Mouse (Mus musculus) frontal cortex, adult (tissue): ENCODE measurements around the gene Fbxw8.

ENCODE experiments used
- ATAC-seq: cut with Nextera tagmentation; 2 replicates; pipeline ENCODE4 v1.9.2; 2017; ENCODE audit warnings: mild to moderate bottlenecking, moderate library complexity, mixed read lengths; ENCODE audit not compliant: low TSS enrichment

The Fbxw8 gene

DNA sequence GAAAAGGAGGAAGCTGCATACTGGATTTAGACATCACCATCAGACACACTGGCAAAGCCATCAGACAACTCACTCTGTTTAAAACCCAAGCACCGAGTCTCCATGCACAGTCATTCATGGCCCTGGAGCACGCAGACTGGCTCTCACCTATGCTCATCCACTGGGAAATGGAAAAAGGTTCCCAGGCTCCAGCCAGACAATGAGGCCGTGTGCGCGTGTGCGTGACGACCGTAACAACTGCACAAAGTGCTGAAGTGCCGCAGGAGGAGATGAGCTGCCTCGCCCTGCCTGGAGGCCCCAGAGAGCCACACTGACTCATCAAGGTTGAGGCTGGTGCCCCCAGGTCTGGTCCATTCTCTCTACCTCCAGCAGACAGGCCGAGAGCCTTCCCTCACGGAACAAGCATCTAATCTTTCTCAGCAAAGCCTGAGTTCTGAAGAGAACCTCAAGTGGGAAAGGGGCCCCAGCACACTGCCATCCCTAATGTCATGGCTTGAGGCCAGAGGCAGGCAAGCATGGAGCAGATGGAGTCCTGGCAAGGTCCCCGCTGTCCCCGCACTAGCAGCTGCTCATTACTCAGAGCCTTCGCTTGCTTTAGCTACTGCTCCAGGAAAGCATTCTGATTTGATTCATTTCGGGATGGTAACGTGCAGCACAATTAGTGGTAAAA, 47.0 kb downstream of the Fbxw8 start:
- peak; percentile 23; the same call in 1 of the 2 replicates for ATAC-seq

DNA sequence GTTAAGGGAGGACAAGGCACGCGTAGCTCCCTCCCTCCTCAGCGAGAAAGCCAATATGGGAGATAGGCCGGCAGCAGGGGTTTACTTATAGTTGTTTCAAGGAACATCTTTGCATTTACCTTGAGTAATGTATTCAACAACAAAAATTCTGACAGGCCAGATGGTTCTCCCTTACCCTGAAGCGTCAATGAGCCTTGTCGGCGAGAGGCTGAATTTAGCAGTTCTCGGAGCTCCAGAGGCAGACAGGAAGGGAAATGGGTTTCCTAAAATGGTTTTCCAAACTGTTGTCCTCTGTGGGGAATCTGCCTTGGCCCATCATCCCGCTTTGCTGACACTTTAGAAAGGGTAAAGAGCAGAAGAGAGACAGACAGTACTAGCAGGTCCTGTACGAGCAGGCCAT, 48.6 kb downstream of the Fbxw8 start:
- peak; percentile 70 for ATAC-seq

DNA sequence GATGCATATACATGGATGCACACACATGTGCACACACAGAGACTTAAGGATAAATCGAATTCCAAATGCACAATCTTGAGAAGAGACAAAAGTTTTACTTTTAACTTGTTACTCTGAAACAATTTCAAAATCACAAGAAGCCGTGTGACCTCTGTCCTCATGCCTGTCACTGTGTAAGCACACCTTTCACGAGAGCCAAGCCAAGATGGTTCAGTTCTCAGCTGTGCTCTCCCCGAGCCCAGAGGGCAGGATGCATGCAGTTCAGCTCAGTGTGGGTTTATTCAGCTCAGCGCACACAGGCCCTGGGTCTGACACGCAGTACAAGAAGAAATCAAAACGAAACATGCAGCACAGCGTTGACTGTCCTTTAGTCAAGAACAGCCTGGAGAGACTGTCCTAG, 49.7 kb downstream of the Fbxw8 start:
- ATAC-seq: no peak

DNA sequence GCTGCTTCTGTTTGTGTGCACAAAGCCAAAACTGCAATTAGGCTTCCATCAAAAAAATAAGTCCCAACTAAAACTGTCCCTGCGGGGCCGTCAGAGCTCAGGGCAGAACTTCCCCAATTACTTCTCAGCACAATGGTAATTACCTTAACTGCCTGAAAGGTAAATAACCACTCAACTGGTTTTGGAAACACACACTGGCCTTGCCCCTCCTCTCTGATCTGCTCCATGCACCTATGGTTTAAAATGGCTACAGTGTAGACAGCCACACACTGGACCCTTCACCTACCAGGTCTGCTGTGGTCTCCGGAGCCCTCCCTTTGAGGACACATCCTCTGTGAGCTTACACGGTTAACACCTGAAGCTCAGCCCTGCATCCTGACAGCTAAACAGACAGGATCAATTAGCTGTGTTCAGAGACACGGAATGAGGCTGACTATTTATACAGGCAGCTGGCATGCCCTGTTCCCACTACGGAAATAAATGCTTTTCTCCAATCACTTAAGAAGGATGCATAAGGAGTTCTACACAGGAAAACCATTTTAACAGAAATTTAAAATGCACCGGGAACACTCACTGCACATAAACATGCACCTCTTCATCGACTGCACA, 55.3 kb downstream of the Fbxw8 start:
- ATAC-seq: no peak

- ATAC-seq: no peak
Measured at GRCm38 (mm10) chr5:118099069-118099869, 56.0 kb downstream of the Fbxw8 start.

GRCm38 (mm10) chr5:118096317-118096716, 58.9 kb downstream of the Fbxw8 start:
- ATAC-seq: peak; percentile 78

GRCm38 (mm10) chr5:118095849-118096248, 59.4 kb downstream of the Fbxw8 start:
- no peak for ATAC-seq

DNA sequence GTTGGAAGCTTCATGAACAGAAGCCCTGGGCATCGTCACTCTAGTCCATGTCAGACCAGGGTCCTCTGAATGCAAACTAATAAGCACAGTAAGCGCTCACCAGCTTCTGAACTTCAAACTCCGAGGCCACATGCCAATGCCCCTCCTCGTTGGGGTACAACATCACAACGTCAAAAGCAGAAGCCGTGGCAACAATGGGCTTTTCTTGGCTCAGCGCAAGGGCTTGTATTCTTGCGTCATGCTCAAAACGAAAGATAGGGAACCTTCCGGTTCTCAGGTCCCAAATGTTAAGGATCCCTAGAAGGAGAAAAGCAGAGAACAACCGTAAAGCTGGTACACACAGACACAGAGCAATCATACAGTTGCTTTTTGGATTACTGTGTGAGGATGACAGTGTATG, 59.8 kb downstream of the Fbxw8 start:
- ATAC-seq: no peak

DNA sequence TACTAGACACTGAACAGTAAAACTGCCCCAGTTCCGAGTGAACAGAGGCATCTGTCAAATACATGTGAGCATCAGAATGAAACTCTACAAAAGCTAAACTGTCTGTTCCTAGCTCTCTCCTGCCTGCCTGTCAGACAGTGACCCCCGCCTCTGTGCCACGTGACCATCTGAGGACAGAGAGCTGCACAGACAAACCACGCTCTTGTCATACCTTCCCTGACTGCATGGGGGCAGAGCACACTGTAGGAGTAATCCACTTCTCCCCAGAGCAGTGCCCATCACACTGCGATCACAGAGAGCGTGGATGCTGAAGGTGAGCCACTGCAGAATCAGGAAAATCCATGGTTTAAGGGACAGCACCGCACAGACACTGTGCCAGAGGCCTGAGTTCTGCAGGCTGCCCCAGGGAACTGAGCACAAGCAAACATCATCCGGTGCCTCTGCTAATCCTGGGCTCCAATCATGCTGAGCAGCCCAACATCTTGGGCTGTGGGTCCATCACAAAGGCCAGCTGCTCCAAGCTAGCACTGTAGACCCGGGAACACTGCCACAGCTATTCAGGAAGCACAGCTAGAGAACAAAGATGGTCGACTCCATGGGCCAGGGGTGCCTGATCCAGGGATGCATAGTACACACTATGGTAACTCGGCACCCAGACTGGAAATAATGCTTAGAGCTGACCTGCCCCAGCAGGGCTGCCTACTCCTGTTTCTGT, 61.8 kb downstream of the Fbxw8 start:
- peak; percentile 42 for ATAC-seq

DNA sequence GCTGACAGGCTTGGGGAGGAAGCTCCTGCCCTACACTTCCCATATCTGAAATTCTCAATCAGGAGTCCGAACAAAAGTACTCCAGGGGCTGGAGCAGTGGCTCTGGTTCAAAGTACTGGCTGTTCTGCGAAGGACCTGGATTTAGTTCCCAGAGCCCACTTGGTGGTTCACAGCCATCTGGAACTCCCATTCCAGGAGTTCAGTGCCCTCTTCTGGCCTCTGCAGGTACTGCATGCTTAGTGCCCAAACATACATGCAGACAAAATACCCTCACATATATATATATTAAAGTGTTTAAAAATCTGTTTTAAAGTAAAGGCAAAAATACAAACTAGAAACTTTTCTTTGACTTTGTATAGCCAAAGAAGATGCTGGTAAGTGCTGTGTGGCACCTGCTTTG, 64.4 kb downstream of the Fbxw8 start:
- no peak for ATAC-seq

DNA sequence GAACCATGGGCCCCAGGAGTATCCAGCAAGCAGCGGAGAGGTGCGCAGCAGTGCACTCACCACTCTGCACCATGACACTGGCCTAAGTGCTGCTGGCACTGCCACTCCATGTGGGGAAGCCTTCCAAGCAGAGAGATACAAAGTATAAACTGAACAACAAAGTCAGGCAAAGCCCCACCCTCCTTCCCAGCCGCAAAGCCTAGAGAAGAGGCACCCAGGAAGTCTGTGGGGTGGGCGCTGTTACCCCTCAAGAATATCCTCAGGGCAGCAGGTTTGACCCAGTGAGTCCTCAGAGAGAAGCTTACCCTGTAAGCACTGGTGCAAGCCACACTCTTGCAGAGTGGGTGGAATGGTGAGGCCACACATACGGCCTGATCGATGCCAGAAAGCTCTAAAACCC, 65.2 kb downstream of the Fbxw8 start:
- no peak for ATAC-seq

- ATAC-seq: peak; percentile 66
Measured at GRCm38 (mm10) chr5:118089102-118089501, 66.2 kb downstream of the Fbxw8 start.

- no peak for ATAC-seq
Measured at GRCm38 (mm10) chr5:118086956-118087355, 68.3 kb downstream of the Fbxw8 start.

DNA sequence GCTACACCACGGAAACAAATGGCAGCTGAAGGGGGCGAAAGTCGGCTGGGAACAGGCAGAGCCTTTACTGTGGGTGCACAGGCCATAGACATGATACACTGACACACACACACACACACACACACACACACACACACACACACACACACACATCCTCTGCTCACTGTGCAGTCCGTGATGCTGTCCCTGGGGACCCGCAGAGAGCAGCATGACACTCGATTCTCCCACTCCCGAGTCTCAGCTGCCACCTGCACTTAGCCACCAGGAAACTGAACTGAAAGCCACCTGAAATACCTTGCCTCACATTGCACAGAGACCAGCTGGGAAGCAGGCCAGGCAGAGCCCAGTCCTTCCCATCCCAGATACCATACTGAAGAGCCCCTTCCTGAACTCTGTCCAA, 70.0 kb downstream of the Fbxw8 start:
- no peak for ATAC-seq

- no peak for ATAC-seq
Measured at GRCm38 (mm10) chr5:118084171-118084727, 71.0 kb downstream of the Fbxw8 start.

DNA sequence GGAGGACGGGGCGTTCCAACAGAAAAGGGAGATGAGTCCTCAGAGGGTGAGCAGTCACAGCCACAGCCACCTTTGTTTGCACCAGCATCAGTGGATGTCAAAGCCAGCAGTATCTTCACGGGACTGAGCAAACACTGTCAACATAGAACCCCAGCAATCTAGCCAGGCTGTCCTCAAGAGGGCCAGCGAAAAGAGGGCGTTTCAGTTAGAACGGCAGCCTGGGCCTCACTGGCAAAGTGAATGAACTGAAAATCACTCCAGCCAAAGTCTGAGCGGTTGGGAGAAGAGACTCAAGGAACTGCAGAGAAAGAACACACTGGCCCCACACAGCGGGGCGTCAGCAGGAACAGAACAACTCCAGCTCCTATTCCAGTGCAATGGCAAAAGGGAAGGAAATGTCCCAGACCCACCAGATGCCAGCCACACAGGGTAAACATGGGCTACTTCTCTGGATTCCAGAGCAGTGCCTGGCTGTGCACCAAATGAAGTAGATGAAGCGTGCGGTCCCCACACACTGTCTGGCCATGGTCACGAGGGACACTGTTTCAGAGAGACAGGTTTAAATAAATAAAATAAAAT, 72.1 kb downstream of the Fbxw8 start:
- ATAC-seq: peak; percentile 24

DNA sequence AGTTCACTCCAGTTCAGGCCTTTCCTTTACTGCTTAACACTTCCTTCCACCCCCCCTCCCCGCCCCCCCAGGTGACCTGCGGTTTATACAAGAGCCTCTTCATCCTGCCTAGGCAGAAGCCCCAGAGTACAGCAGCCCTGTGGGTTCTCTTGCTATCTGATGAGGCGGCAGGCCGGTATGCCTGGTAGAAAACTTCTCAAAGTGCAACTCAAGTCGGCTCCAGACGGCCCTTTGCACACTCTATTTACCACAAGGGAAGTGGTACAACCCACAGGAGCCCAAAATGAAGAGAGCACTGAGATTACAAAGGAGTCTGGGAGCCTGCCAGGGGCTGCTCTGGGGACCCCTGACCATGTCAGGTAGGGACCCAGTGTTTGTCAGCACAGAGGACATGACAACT, 73.3 kb downstream of the Fbxw8 start:
- no peak for ATAC-seq

- no peak for ATAC-seq
Measured at GRCm38 (mm10) chr5:118081374-118081949, 73.8 kb downstream of the Fbxw8 start.

DNA sequence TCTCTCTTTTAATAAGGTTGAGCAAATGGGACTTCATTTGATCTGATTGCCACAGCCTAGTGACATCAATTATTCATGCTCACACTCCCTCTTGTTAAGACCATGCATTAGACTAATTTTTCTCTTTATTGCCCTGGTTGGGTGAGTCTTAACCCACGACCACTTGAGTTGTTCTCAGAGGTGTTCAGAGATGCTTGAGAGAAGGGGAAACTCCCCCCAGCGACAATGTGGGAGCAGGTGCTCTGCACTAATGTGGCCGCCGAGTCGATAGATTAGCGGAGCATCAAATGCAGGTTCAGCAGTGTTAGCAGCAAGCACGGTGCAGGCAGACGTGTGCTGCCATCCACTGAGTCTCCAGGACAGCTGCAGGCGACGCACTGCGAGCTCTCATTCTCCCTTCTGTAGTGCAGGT, 75.4 kb downstream of the Fbxw8 start:
- ATAC-seq: no peak

DNA sequence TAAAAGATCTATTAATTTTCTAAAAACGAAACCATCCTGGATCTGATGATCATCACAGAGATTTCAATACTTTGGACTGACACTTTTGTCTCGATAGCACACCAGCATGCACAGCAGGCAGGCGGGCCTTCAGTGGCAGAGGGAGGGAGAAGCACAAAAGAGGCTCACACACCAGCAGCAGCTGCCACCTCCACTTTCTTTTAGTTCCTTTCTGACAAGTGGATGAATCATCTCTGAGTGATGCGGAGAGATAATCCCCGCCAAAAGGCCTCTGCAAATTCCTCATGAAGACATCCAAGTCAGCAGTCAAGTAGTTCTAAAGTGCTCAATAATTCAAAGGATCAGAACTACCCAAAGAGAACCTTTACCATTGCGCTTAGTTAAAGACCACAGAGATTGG, 75.9 kb downstream of the Fbxw8 start:
- ATAC-seq: peak; percentile 77

DNA sequence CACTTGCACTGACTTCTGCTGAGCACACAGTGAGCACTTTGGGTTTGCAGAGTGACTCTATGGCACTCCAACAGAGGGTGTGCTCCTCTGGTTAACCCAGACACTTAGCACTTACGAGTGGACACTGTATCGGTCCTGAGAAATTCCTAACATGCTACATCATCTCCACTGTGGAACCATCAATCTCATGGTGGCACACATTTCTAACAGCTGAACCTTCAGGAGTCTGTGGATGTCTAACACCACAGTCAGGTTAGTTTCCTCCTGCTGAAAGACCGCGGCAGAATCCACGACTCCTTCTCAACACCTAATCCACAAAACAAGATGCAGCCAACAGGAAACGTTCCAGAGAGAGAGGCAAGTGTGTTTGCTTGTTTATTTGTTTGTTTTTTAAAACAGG, 76.7 kb downstream of the Fbxw8 start:
- no peak for ATAC-seq
